Mouse (Mus musculus) neutrophil, adult 5-6 weeks (primary cell): Measurements from ENCODE around the gene Camta2. TPM values are rescaled to one million over a fixed set of nuclear protein-coding genes. Genes with fewer than 3 reads are reported as not detected.

Source experiments
- ATAC-seq: fragments of 151-379, 151-347 bp; 2 replicates; pipeline ENCODE4 v1.8.0; 2017; ENCODE audit warnings: mild to moderate bottlenecking, moderate TSS enrichment; ENCODE audit not compliant: insufficient number of reproducible peaks, poor library complexity, low FRiP score, severe bottlenecking; ENCODE audit errors: extremely low read depth
- total RNA-seq: library from RNA; stranded (forward); fragments of 200-1000 nt; gene quantifications from 2 replicates; pipeline ENCODE4 v1.2.3, GENCODE M21; 2017

The Camta2 gene
- total RNA-seq, 1 experiment from 2014 or later: 36.1 TPM

GRCm38 (mm10) chr11:70668335-70668770 lies 19.6 kb downstream of the Camta2 start:
- ATAC-seq: no peak

- no peak for ATAC-seq
Measured at GRCm38 (mm10) chr11:70667271-70668150, 20.4 kb downstream of the Camta2 start.

GRCm38 (mm10) chr11:70666687-70667086 lies 21.2 kb downstream of the Camta2 start:
- ATAC-seq: no peak

- ATAC-seq: no peak
Measured at GRCm38 (mm10) chr11:70664741-70665140, 23.2 kb downstream of the Camta2 start.

GRCm38 (mm10) chr11:70663957-70664356 lies 23.9 kb downstream of the Camta2 start:
- no peak for ATAC-seq

- no peak for ATAC-seq
Measured at GRCm38 (mm10) chr11:70663101-70663500, 24.8 kb downstream of the Camta2 start.

GRCm38 (mm10) chr11:70660571-70660970 lies 27.3 kb downstream of the Camta2 start:
- ATAC-seq: no peak

- ATAC-seq: no peak
Measured at GRCm38 (mm10) chr11:70658942-70659341, 29.0 kb downstream of the Camta2 start.

GRCm38 (mm10) chr11:70658521-70658920 lies 29.4 kb downstream of the Camta2 start:
- no peak for ATAC-seq

GRCm38 (mm10) chr11:70657991-70658390 lies 29.9 kb downstream of the Camta2 start:
- no peak for ATAC-seq

GRCm38 (mm10) chr11:70657573-70657972 lies 30.3 kb downstream of the Camta2 start:
- ATAC-seq: no peak

GRCm38 (mm10) chr11:70656964-70657363 lies 30.9 kb downstream of the Camta2 start, which contains the start of gene Eno3:
Gene Eno3 (plus strand): TSS chr11:70657202.
- no peak for ATAC-seq

GRCm38 (mm10) chr11:70656456-70656927 lies 31.4 kb downstream of the Camta2 start:
- no peak for ATAC-seq

- ATAC-seq: no peak
Measured at GRCm38 (mm10) chr11:70655571-70656455, 32.1 kb downstream of the Camta2 start.

- no peak for ATAC-seq
Measured at GRCm38 (mm10) chr11:70654923-70655570, 32.9 kb downstream of the Camta2 start.

GRCm38 (mm10) chr11:70654198-70654922 lies 33.5 kb downstream of the Camta2 start, which contains the start of gene Pfn1:
Gene Pfn1 (minus strand): TSS chr11:70654644.
- ATAC-seq: peak; percentile 55

GRCm38 (mm10) chr11:70653345-70654197 lies 34.3 kb downstream of the Camta2 start:
- ATAC-seq: no peak
